Mouse (Mus musculus) forebrain, embryonic 14.5 days (tissue): ENCODE data around the gene Slc22a15. TPM values are rescaled to one million over a fixed set of nuclear protein-coding genes. Genes with fewer than 3 reads are reported as not detected.

ENCODE experiments used
- ATAC-seq: fragments of 200-750 bp; cut with Nextera tagmentation; 2 replicates; pipeline ENCODE4 v1.8.0; 2017; ENCODE audit warnings: mild to moderate bottlenecking, moderate library complexity
- DNase-seq: peaks from one replicate; pipeline ENCODE4 v3.0.0-alpha.2; 2015; ENCODE audit warnings: low spot score
- H3K27ac ChIP-seq: fragments of 300-500 bp; sonication (generic); 2 replicates; pipeline ENCODE4 v1.5.1; 2014; ENCODE audit warnings: low read depth, mild to moderate bottlenecking, control low read depth, low read length, moderate library complexity
- H3K27me3 ChIP-seq: fragments of 300-500 bp; sonication (generic); replicated peaks from 2 replicates; pipeline ENCODE4 v1.6.1; 2014; ENCODE audit warnings: low read length, control low read depth, mixed read lengths; ENCODE audit not compliant: control insufficient read depth, insufficient read depth
- H3K36me3 ChIP-seq: fragments of 300-500 bp; sonication (generic); 2 replicates; pipeline ENCODE4 v1.6.1; 2014; ENCODE audit warnings: low read length, control low read depth; ENCODE audit not compliant: control insufficient read depth, insufficient read depth
- H3K4me1 ChIP-seq: fragments of 300-500 bp; sonication (generic); 2 replicates; pipeline ENCODE4 v1.6.1; 2014; ENCODE audit warnings: antibody characterized with exemption, low read length, control low read depth; ENCODE audit not compliant: control insufficient read depth, insufficient read depth
- H3K4me2 ChIP-seq: fragments of 300-500 bp; sonication (generic); 2 replicates; pipeline ENCODE4 v1.6.1; 2014; ENCODE audit warnings: mild to moderate bottlenecking, control low read depth, low read length
- H3K4me3 ChIP-seq: fragments of 300-500 bp; sonication (generic); 2 replicates; pipeline ENCODE4 v1.5.1; 2014; ENCODE audit warnings: low read depth, low read length, control low read depth
- H3K9ac ChIP-seq: fragments of 300-500 bp; sonication (generic); 2 replicates; pipeline ENCODE4 v1.6.1; 2014; ENCODE audit warnings: mild to moderate bottlenecking, low read length, control low read depth, moderate library complexity
- H3K9me3 ChIP-seq: fragments of 300-500 bp; sonication (generic); replicated peaks from 2 replicates; pipeline ENCODE4 v1.6.1; 2016; ENCODE audit warnings: low read length, control low read depth, mixed read lengths; ENCODE audit not compliant: control insufficient read depth
- WGBS: fragments of 180-500 bp; shearing (Covaris S2); extraction: QIAGEN DNeasy Blood & Tissue Kit; methylation state at CpG from one replicate; pipeline ENCODE4 v1.1.7; 2014; 5-methylcytosine and 5-hydroxymethylcytosine counted together
- polyA plus RNA-seq: library from polyadenylated mRNA; unstranded; fragments of >200 nt; fragmentation: Nextera tagmentation; extraction: Ambion mirVana; gene quantifications from 2 replicates; pipeline ENCODE4 v1.2.1, GENCODE M21; 2014

Gene Slc22a15
- polyA plus RNA-seq: 4.0 and 4.4 TPM in 2 replicates

GRCm38 (mm10) chr3:101923843-101924740 is at the start of gene Slc22a15:
Gene Slc22a15 (minus strand): TSS chr3:101924453.
- ATAC-seq (peak; percentile 86), DNase-seq (peak; percentile 60)
- peak within 1 kb of the TSS; percentile 96 for H3K9ac ChIP-seq
- peak within 1 kb of the TSS; percentile 80 for H3K4me3 ChIP-seq
- H3K27ac ChIP-seq: peak within 1 kb of the TSS; percentile 94
- peak within 1 kb of the TSS; percentile 78 for H3K4me2 ChIP-seq
- under 1% methylated on average over 87 of the region's 92 CpGs for WGBS
- H3K27me3 ChIP-seq: no peaks in the 10 kb centered on the region
- peaks cover 6% of the 10 kb centered on the region; the same call in 1 of the 2 replicates for H3K4me1 ChIP-seq
- no peaks in the 10 kb centered on the region for H3K36me3 ChIP-seq
- no peaks in the 10 kb centered on the region for H3K9me3 ChIP-seq

- Histone ChIP-seq H3K9me3 (no peaks in the 10 kb centered on the region), H3K4me2 (no peak overlapping the region), H3K9ac (no peak overlapping the region; the same call in 1 of the 2 replicates), H3K36me3 (no peaks in the 10 kb centered on the region), H3K27me3 (no peaks in the 10 kb centered on the region), H3K4me1 (peaks cover 15% of the 10 kb centered on the region; the same call in 1 of the 2 replicates), H3K4me3 (no peak overlapping the region), H3K27ac (peak overlapping the region; percentile 71; the same call in 1 of the 2 replicates)
- ATAC-seq (peak; percentile 54; the same call in 1 of the 2 replicates), DNase-seq (peak; percentile 56)
- 33% methylated on average over 3 of the region's 3 CpGs for WGBS
Measured at GRCm38 (mm10) chr3:101966825-101967558, 42.7 kb upstream of the Slc22a15 start.

DNA sequence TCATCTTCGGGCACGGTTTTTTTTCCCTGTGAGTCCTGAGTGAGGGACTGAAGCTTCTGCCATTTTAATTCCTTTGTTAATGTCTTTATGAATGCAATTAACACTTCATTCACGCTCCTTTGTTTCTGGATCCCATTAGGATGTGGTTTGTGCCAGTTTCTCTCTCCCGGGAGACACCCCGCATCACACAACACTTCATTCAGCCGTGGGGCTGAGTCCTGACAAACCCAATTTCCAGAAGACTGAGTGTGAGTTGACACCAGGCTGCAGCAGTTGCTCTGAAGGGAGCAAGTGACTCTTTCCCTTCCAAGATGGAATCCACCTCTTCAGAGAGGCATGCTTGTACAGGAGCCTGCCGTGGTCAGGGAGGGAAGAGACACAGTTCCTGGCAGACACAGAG is 40.1 kb upstream of the Slc22a15 start:
- H3K9me3 ChIP-seq: no peaks in the 10 kb centered on the region
- H3K27me3 ChIP-seq: no peaks in the 10 kb centered on the region
- H3K4me2 ChIP-seq: no peak overlapping the region
- H3K4me3 ChIP-seq: no peak overlapping the region
- no peak overlapping the region for H3K9ac ChIP-seq
- H3K36me3 ChIP-seq: no peaks in the 10 kb centered on the region
- no peak overlapping the region for H3K27ac ChIP-seq
- DNase-seq: peak; percentile 73
- ATAC-seq: peak; percentile 19; the same call in 1 of the 2 replicates
- 22% methylated on average over 7 of the region's 7 CpGs for WGBS
- H3K4me1 ChIP-seq: peaks cover 19% of the 10 kb centered on the region; the same call in 1 of the 2 replicates

DNA sequence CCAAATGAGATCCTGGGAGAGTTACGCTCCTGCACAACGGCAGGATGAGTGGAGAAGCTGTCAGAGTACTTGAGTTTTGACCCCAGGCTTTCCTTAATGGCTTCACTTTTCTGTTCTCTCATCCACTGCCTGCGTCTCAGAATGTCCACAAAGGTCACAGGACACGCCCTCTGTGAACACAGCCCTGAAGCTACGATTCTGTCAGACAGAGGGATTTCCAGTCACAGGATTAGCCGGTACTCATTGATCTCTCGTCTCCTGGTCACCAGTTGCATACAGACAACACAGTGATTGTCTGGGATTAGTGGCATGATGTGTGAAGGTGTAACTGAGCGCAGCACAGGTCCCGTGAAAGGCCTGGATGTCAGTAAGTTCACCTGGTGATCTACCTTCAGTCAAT is 39.2 kb upstream of the Slc22a15 start:
- Histone ChIP-seq H3K4me1 (peaks cover 21% of the 10 kb centered on the region; the same call in 1 of the 2 replicates), H3K27me3 (no peaks in the 10 kb centered on the region), H3K4me2 (no peak overlapping the region), H3K36me3 (no peaks in the 10 kb centered on the region), H3K9ac (no peak overlapping the region), H3K9me3 (no peaks in the 10 kb centered on the region), H3K27ac (no peak overlapping the region), H3K4me3 (no peak overlapping the region)
- 29% methylated on average over 9 of the region's 9 CpGs for WGBS
- no peak for ATAC-seq
- DNase-seq: no peak

- H3K27ac ChIP-seq: no peak overlapping the region
- H3K9me3 ChIP-seq: no peaks in the 10 kb centered on the region
- H3K4me2 ChIP-seq: no peak overlapping the region
- 77% methylated on average over 15 of the region's 15 CpGs for WGBS
- peaks cover 21% of the 10 kb centered on the region; the same call in 1 of the 2 replicates for H3K4me1 ChIP-seq
- ATAC-seq: no peak
- no peak overlapping the region for H3K9ac ChIP-seq
- no peaks in the 10 kb centered on the region for H3K36me3 ChIP-seq
- no peaks in the 10 kb centered on the region for H3K27me3 ChIP-seq
- DNase-seq: no peak
- H3K4me3 ChIP-seq: no peak overlapping the region
Measured at GRCm38 (mm10) chr3:101961146-101961835, 37.0 kb upstream of the Slc22a15 start.

DNA sequence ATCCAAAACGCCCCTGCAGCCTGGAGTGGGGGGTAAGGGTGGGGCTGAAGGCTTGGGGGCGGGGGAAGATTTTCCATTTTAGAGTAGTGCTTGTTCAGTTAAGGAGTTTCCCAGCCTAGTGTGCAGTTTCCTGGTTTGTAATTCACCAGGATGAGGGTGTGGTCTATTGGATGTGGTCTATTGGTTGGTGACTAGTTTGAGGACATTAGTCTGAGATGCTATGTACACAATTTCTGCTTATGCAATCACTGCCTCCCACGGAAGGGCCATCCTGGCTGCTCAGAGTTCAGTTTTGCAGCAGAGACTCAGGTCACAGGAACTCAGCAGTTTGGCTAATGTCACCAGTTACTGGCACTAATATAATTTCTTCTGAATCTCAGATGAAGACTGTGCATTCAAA is 33.8 kb upstream of the Slc22a15 start:
- WGBS: 79% methylated on average over 3 of the region's 3 CpGs
- Histone ChIP-seq H3K4me3 (no peak overlapping the region), H3K36me3 (no peaks in the 10 kb centered on the region), H3K4me1 (peaks cover 12% of the 10 kb centered on the region), H3K9ac (no peak overlapping the region), H3K9me3 (no peaks in the 10 kb centered on the region), H3K27ac (no peak overlapping the region), H3K27me3 (no peaks in the 10 kb centered on the region), H3K4me2 (no peak overlapping the region)
- ATAC-seq (no peak), DNase-seq (no peak)

GRCm38 (mm10) chr3:101953506-101953905 is 29.3 kb upstream of the Slc22a15 start:
- Histone ChIP-seq H3K27me3 (no peaks in the 10 kb centered on the region), H3K36me3 (no peaks in the 10 kb centered on the region), H3K9me3 (no peaks in the 10 kb centered on the region), H3K4me2 (no peak overlapping the region), H3K27ac (no peak overlapping the region), H3K4me1 (peaks cover 8% of the 10 kb centered on the region), H3K9ac (no peak overlapping the region), H3K4me3 (no peak overlapping the region)
- ATAC-seq: no peak
- 58% methylated on average over 7 of the region's 7 CpGs for WGBS
- DNase-seq: no peak

GRCm38 (mm10) chr3:101952577-101952976 is 28.3 kb upstream of the Slc22a15 start:
- Histone ChIP-seq H3K4me2 (no peak overlapping the region), H3K9me3 (no peaks in the 10 kb centered on the region), H3K36me3 (no peaks in the 10 kb centered on the region), H3K27ac (no peak overlapping the region), H3K4me1 (peaks cover 8% of the 10 kb centered on the region), H3K27me3 (no peaks in the 10 kb centered on the region), H3K4me3 (no peak overlapping the region), H3K9ac (no peak overlapping the region)
- DNase-seq (peak; percentile 44), ATAC-seq (no peak; the same call in 1 of the 2 replicates)
- 92% methylated on average over 2 of the region's 2 CpGs for WGBS
